Mouse (Mus musculus) layer of hippocampus, postnatal 25 days (tissue): ENCODE measurements around the gene Add3. TPM values are rescaled to one million over a fixed set of nuclear protein-coding genes. Genes with fewer than 3 reads are reported as not detected.

Experiments
- DNase-seq, 2 experiments: peaks; one replicate each; pipeline ENCODE4 v3.0.0; 2022; ENCODE audit warnings: mixed read lengths in 2 of 2, low spot score in 1 of 2; ENCODE audit errors: extremely low spot score in 1 of 2
- total RNA-seq, 2 experiments: library from RNA; stranded (reverse); gene quantifications; 2 replicates each; pipeline ENCODE4 v1.2.3; 2021

The Add3 gene
- 100 to 1,000 TPM; 115 to 125 TPM for total RNA-seq

GRCm38 (mm10) chr19:53140044-53140803 is at the start of gene Add3:
TSS of gene Add3 (plus strand) at chr19:53140443.
- DNase-seq = peak; percentile 57 to 71

GRCm38 (mm10) chr19:53090677-53091076 is 49.6 kb upstream of the Add3 start:
- no peak for DNase-seq

GRCm38 (mm10) chr19:53092251-53092650 is 48.0 kb upstream of the Add3 start:
- DNase-seq = no peak

- DNase-seq = no peak
Measured at GRCm38 (mm10) chr19:53093294-53093693, 46.9 kb upstream of the Add3 start.

- DNase-seq = no peak
Measured at GRCm38 (mm10) chr19:53094684-53095083, 45.6 kb upstream of the Add3 start.

- DNase-seq = no peak
Measured at GRCm38 (mm10) chr19:53101374-53102300, 38.6 kb upstream of the Add3 start.

GRCm38 (mm10) chr19:53105374-53106090 is 34.7 kb upstream of the Add3 start:
- DNase-seq = no peak

- no peak for DNase-seq
Measured at GRCm38 (mm10) chr19:53106952-53107351, 33.3 kb upstream of the Add3 start.

GRCm38 (mm10) chr19:53107361-53108247 is 32.6 kb upstream of the Add3 start:
- DNase-seq = no peak

GRCm38 (mm10) chr19:53111996-53112590 is 28.1 kb upstream of the Add3 start:
- no peak for DNase-seq

GRCm38 (mm10) chr19:53119255-53119795 is 20.9 kb upstream of the Add3 start:
- DNase-seq = no peak

- DNase-seq = no peak
Measured at GRCm38 (mm10) chr19:53120483-53120882, 19.8 kb upstream of the Add3 start.

- DNase-seq = no peak
Measured at GRCm38 (mm10) chr19:53122641-53123241, 17.5 kb upstream of the Add3 start.

- no peak for DNase-seq
Measured at GRCm38 (mm10) chr19:53123301-53123700, 16.9 kb upstream of the Add3 start.

GRCm38 (mm10) chr19:53125679-53126078 is 14.6 kb upstream of the Add3 start:
- no peak for DNase-seq

- DNase-seq = no peak
Measured at GRCm38 (mm10) chr19:53126546-53126945, 13.7 kb upstream of the Add3 start.

GRCm38 (mm10) chr19:53127320-53128291 is 12.6 kb upstream of the Add3 start:
- no peak for DNase-seq
